Mouse (Mus musculus) cortical plate, adult 2 months (tissue): ENCODE data around the gene Adamts14. TPM values are rescaled to one million over a fixed set of nuclear protein-coding genes. Genes with fewer than 3 reads are reported as not detected.

Experiments
- H3K27ac ChIP-seq: fragments of 200-500 bp; 2 replicates; pipeline ENCODE4 v1.5.1; 2012; ENCODE audit warnings: low read length, control low read depth, inconsistent platforms; ENCODE audit not compliant: insufficient read depth
- H3K4me1 ChIP-seq: fragments of 200-500 bp; 2 replicates; pipeline ENCODE4 v1.6.1; 2011; ENCODE audit warnings: low read length; ENCODE audit not compliant: control insufficient read depth, insufficient read depth
- H3K4me3 ChIP-seq: fragments of 200-500 bp; 2 replicates; pipeline ENCODE4 v1.5.1; 2011; ENCODE audit warnings: mild to moderate bottlenecking, low read length, control low read depth; ENCODE audit not compliant: insufficient read depth
- CTCF ChIP-seq: fragments of 200-500 bp; IDR thresholded peaks from 2 replicates; pipeline ENCODE4 v1.5.1; 2011; ENCODE audit warnings: mild to moderate bottlenecking, control low read depth, low read length; ENCODE audit not compliant: insufficient read depth; ENCODE audit errors: extremely low read depth
- POLR2A ChIP-seq: fragments of 200-500 bp; IDR thresholded peaks from 2 replicates; pipeline ENCODE4 v1.6.1; 2011; ENCODE audit warnings: mild to moderate bottlenecking, low read length, control low read depth; ENCODE audit not compliant: insufficient read depth; ENCODE audit errors: extremely low read depth
- polyA plus RNA-seq: library from polyadenylated mRNA; depleted of rRNA; stranded (reverse); fragments of >200 nt; gene quantifications from 2 replicates; pipeline ENCODE4 v1.2.3, GENCODE M21; 2012; rRNA removed

Adamts14 gene
- polyA plus RNA-seq, 1 experiment = 0.29 TPM

- TF ChIP-seq POLR2A (no peak), CTCF (no peak)
- Histone ChIP-seq H3K4me1 (no peaks in the 10 kb centered on the region), H3K4me3 (no peak overlapping the region), H3K27ac (no peak overlapping the region)
These were observed 121.1 kb downstream of the Adamts14 start for GRCm38 (mm10) chr10:61152131-61152530.

- TF ChIP-seq CTCF = no peak
- no peak for TF ChIP-seq POLR2A
- Histone ChIP-seq H3K27ac (no peak overlapping the region), H3K4me1 (no peaks in the 10 kb centered on the region; the same call in 1 of the 2 replicates), H3K4me3 (no peak overlapping the region)
These were observed 122.6 kb downstream of the Adamts14 start for GRCm38 (mm10) chr10:61150616-61151015.

- Histone ChIP-seq H3K4me1 (no peaks in the 10 kb centered on the region; the same call in 1 of the 2 replicates), H3K4me3 (no peak overlapping the region), H3K27ac (no peak overlapping the region)
- TF ChIP-seq POLR2A (no peak), CTCF (no peak)
These were observed 123.8 kb downstream of the Adamts14 start for GRCm38 (mm10) chr10:61149476-61149875.

- TF ChIP-seq POLR2A (no peak), CTCF (peak; percentile 43)
- H3K4me3 ChIP-seq = peak within 1 kb of the TSS; percentile 95
- no peaks in the 10 kb centered on the region; the same call in 1 of the 2 replicates for H3K4me1 ChIP-seq
- H3K27ac ChIP-seq = peak within 1 kb of the TSS; percentile 92
These were observed 125.8 kb downstream of the Adamts14 start, which contains the start of gene Sgpl1 for GRCm38 (mm10) chr10:61147157-61148040. Gene Sgpl1 (minus strand): TSS chr10:61147703.

Other genes starting within 250 kb of the Adamts14 start
- gene Pcbd1, start 184.1 kb downstream of the Adamts14 start, polyA plus RNA-seq = 10.1 TPM in 2 replicates
- gene Sgpl1, start 125.7 kb downstream of the Adamts14 start, polyA plus RNA-seq = 34.1 and 34.5 TPM in 2 replicates
- 5.1 and 6.8 TPM in 2 replicates for gene Tbata, start 101.5 kb downstream of the Adamts14 start, polyA plus RNA-seq
- 0.11 TPM in 1 of 2 replicates, not detected in the other for gene Prf1, start 24.4 kb upstream of the Adamts14 start, polyA plus RNA-seq
- 10.3 and 13.1 TPM in 2 replicates for gene Pald1, start 110.1 kb upstream of the Adamts14 start, polyA plus RNA-seq
- 0.75 and 0.81 TPM in 2 replicates for gene Nodal, start 144.5 kb upstream of the Adamts14 start, polyA plus RNA-seq
- gene Eif4ebp2, start 179.2 kb upstream of the Adamts14 start, polyA plus RNA-seq = 25.6 and 27.6 TPM in 2 replicates
- gene Lrrc20, start 202.4 kb upstream of the Adamts14 start, polyA plus RNA-seq = 21.1 and 22.8 TPM in 2 replicates